Mouse (Mus musculus) embryonic fibroblast, embryonic 13.5 days (primary cell): ENCODE data around the gene Gm11567. TPM values are rescaled to one million over a fixed set of nuclear protein-coding genes. Genes with fewer than 3 reads are reported as not detected.
"Not testable (repeated sequence)": the region's sequence is repeated elsewhere in the genome, so short reads cannot be mapped to it uniquely, and the experiment has no call there.

ENCODE experiments used
- H3K27ac ChIP-seq: 2 replicates; pipeline ENCODE4 v1.5.1; 2012; ENCODE audit warnings: low read length, control low read depth, inconsistent platforms; ENCODE audit not compliant: insufficient read depth
- H3K4me1 ChIP-seq: 2 replicates; pipeline ENCODE4 v1.6.1; 2011; ENCODE audit warnings: low read length; ENCODE audit not compliant: control insufficient read depth, insufficient read depth
- H3K4me3 ChIP-seq: 2 replicates; pipeline ENCODE4 v1.5.1; 2011; ENCODE audit warnings: mild to moderate bottlenecking, control low read depth, low read length; ENCODE audit not compliant: insufficient read depth
- CTCF ChIP-seq: IDR thresholded peaks from 2 replicates; pipeline ENCODE4 v1.5.1; 2011; ENCODE audit warnings: mild to moderate bottlenecking, control low read depth, low read length, moderate library complexity, borderline replicate concordance; ENCODE audit not compliant: insufficient read depth
- POLR2A ChIP-seq: IDR thresholded peaks from 2 replicates; pipeline ENCODE4 v1.6.1; 2011; ENCODE audit warnings: low read depth, mild to moderate bottlenecking, control low read depth, low read length, moderate library complexity
- polyA plus RNA-seq: library from polyadenylated mRNA; stranded (reverse); fragments of >200 nt; gene quantifications from 2 replicates; pipeline ENCODE4 v1.2.4, GENCODE M21; 2011; ENCODE audit warnings: low read depth; ENCODE audit not compliant: missing spikeins, insufficient read length

Gm11567 gene
- polyA plus RNA-seq: not detected in 2 replicates

- not testable (repeated sequence) for H3K27ac ChIP-seq, H3K4me3 ChIP-seq, H3K4me1 ChIP-seq
These were observed at the start of gene Gm11567 for GRCm38 (mm10) chr11:99878887-99879286. Gm11567 (plus strand) TSS chr11:99879187.

DNA sequence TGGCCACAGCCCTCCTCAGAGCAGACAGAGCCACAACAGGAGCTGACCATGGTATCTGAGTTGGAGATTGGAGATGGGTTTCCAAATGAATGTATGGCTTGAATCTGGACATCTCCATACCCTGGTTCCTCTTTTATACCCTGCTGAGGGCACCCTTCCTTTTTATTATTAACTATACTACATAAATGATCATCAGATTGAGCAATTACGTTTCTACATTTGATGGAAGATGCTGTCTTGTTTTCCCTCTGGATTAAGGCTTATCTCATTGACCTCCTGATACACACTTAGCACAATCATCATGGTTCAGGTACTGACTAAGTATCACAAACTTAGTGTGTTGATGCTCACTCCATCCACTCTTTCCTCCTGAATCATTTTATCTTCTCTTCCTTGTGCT is 41.0 kb upstream of the Gm11567 start, which contains the start of gene 2300003K06Rik:
Gene 2300003K06Rik (minus strand): TSS at position 101 of the 400 bp plus-strand sequence.
- TF ChIP-seq POLR2A (no peak), CTCF (no peak)
- H3K27ac ChIP-seq: no peak within 1 kb of the TSS
- no peaks in the 10 kb centered on the region for H3K4me1 ChIP-seq
- no peak within 1 kb of the TSS for H3K4me3 ChIP-seq

DNA sequence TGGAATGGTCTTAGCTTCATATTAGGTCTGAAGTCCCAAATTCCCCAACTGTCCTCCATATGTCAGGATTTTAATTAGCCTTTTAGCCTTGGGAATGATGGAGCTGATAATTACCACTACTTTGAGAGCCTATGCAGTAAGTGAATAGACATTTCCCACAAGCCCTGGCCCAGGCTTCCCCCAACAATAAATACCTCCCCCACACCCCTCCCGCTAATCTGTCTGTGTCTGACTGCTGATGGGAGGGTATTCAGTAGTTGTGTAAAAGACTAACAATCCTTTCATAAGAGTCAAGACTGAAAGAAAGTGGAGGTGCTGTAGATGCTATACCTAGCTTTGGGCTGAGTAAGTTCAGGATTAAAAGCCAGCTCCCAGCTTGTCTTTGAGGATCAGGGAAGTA is 36.8 kb upstream of the Gm11567 start:
- Histone ChIP-seq H3K4me1 (no peaks in the 10 kb centered on the region), H3K27ac (no peak overlapping the region), H3K4me3 (no peak overlapping the region)
- TF ChIP-seq POLR2A (no peak), CTCF (no peak)

DNA sequence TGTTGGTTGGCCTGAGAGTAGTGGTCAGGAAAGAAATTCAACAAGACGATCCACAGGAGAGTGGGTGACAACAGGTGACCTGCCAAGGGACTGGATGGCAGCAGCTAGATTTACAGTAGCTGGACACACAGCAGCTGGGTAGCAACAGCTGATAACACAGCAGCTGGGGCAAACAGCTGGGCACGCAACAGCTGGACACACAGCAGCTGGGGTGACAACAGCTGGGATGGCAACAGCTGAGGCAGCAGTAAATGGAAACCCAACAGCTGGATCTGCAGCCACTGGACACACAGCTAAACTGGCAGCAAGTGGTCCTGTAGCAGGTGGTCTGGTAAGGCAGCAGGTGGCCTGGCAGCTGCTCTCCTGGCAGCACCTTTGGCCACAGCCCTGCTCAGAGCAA is 32.2 kb upstream of the Gm11567 start:
- no peak for TF ChIP-seq CTCF
- Histone ChIP-seq H3K27ac (no peak overlapping the region), H3K4me3 (no peak overlapping the region), H3K4me1 (no peaks in the 10 kb centered on the region)

DNA sequence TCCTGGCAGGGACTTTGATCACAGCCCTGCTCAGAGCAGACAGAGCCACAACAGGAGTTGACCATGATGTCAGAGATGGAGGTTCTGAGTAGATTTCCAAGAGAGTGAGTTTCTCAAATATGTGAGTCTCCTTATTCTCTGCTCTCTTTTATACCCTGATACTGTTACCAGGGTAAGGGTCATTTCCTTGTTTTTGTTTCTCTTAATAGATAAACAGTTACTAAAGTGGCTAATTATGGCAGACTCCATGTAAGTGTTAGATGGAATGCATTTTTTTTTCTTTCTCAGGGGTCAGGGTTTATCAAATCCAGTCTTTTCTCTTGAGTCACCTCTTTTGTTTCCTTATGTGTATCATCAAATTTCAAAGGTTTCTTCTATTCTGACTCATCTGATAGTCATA is 27.5 kb upstream of the Gm11567 start, which contains the start of gene Krtap4-16:
Gene Krtap4-16 (minus strand): TSS at position 101 of the 400 bp plus-strand sequence.
- TF ChIP-seq CTCF: no peak
- no peak for TF ChIP-seq POLR2A
- Histone ChIP-seq H3K4me1 (no peaks in the 10 kb centered on the region), H3K4me3 (no peak within 1 kb of the TSS), H3K27ac (no peak within 1 kb of the TSS)

DNA sequence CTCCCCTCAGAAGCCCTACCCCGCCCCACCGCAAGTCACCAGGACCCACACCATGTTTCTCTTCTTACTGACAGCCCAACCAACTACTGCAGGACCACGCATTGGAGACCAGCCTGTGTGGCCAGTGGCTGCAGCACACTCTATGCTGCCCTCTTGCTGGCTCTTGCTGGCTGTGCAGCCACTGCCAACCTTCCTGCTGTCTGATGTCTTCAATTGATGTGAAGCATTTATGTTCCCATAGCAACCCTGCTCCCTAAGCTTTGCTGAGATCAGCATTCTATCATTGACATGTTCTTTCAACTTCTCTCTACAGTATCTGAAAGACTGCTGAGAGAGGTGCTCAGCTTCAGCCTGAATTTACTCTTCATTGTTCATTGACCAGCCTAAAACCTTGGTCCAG is 24.9 kb upstream of the Gm11567 start:
- Histone ChIP-seq H3K4me1 (peaks cover 5% of the 10 kb centered on the region), H3K4me3 (no peak overlapping the region), H3K27ac (no peak overlapping the region)
- TF ChIP-seq POLR2A: no peak
- TF ChIP-seq CTCF: peak; percentile 27; the same call in 1 of the 2 replicates

GRCm38 (mm10) chr11:99857617-99858016 is 21.4 kb upstream of the Gm11567 start, which contains the start of gene Gm11568:
Gm11568 (plus strand) TSS chr11:99857917.
- peaks cover 8% of the 10 kb centered on the region for H3K4me1 ChIP-seq
- no peak within 1 kb of the TSS for H3K4me3 ChIP-seq
- no peak for TF ChIP-seq CTCF
- TF ChIP-seq POLR2A: no peak
- peak within 1 kb of the TSS; percentile 9 for H3K27ac ChIP-seq

- peaks cover 8% of the 10 kb centered on the region for H3K4me1 ChIP-seq
- H3K4me3 ChIP-seq: no peak overlapping the region
- no peak for TF ChIP-seq CTCF
- no peak for TF ChIP-seq POLR2A
- H3K27ac ChIP-seq: peak overlapping the region; percentile 72
These were observed 20.2 kb upstream of the Gm11567 start for GRCm38 (mm10) chr11:99858761-99859160.

GRCm38 (mm10) chr11:99864176-99864575 is 14.8 kb upstream of the Gm11567 start, which contains the start of gene Gm11559:
Gm11559 (plus strand) TSS chr11:99864476.
- H3K4me3 ChIP-seq, H3K4me1 ChIP-seq, H3K27ac ChIP-seq: not testable (repeated sequence)

GRCm38 (mm10) chr11:99873089-99873488 is 5.9 kb upstream of the Gm11567 start, which contains the start of gene Krtap9-1:
Krtap9-1 (plus strand) TSS chr11:99873389.
- not testable (repeated sequence) for H3K4me3 ChIP-seq, H3K27ac ChIP-seq, H3K4me1 ChIP-seq

DNA sequence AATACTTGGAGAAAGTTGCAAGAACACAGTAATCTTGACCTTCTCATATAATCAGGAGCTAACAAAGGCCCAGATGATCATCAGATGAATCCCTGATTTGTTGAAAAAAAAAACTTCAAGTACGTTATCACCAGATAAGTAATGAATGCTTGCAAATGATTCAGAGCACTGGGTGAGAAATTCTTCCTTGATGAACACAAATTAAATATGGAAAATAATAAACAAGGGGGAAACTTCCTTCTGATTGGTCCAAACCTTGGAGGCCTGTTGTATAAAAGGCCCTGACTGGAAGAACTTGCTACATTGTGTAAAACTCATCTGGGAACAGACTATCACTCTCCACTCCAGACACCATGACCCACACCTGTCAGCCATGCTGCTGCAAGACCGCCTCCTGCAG is 28.6 kb downstream of the Gm11567 start, which contains the start of gene Krtap31-1:
Gene Krtap31-1 (plus strand): TSS at position 301 of the 400 bp plus-strand sequence.
- no peaks in the 10 kb centered on the region for H3K4me1 ChIP-seq
- H3K27ac ChIP-seq: no peak within 1 kb of the TSS
- TF ChIP-seq POLR2A (no peak), CTCF (no peak)
- no peak within 1 kb of the TSS for H3K4me3 ChIP-seq

- TF ChIP-seq POLR2A (no peak), CTCF (no peak)
- Histone ChIP-seq H3K4me3 (no peak within 1 kb of the TSS), H3K4me1 (no peaks in the 10 kb centered on the region), H3K27ac (no peak within 1 kb of the TSS)
These were observed 35.5 kb downstream of the Gm11567 start, which contains the start of gene Gm11565 for GRCm38 (mm10) chr11:99914451-99914850. Gm11565 (plus strand) TSS chr11:99914751.

Other genes starting within 250 kb of the Gm11567 start
- gene Krtap4-2, start 244.1 kb upstream of the Gm11567 start, polyA plus RNA-seq: not detected in 2 replicates
- not detected in 2 replicates for gene Krtap4-7, start 235.1 kb upstream of the Gm11567 start, polyA plus RNA-seq
- not detected in 2 replicates for gene Gm11555, start 229.0 kb upstream of the Gm11567 start, polyA plus RNA-seq
- gene Gm11563, start 220.2 kb upstream of the Gm11567 start, polyA plus RNA-seq: not detected in 2 replicates
- not detected in 2 replicates for gene Krtap4-6, start 213.2 kb upstream of the Gm11567 start, polyA plus RNA-seq
- not detected in 2 replicates for gene Gm14190, start 188.4 kb upstream of the Gm11567 start, polyA plus RNA-seq
- gene Gm14180, start 144.9 kb upstream of the Gm11567 start, polyA plus RNA-seq: not detected in 2 replicates
- not detected in 2 replicates for gene Gm11595, start 106.3 kb upstream of the Gm11567 start, polyA plus RNA-seq
- not detected in 2 replicates for gene Krtap4-8, start 98.5 kb upstream of the Gm11567 start, polyA plus RNA-seq
- not detected in 2 replicates for gene Krtap4-9, start 94.0 kb upstream of the Gm11567 start, polyA plus RNA-seq
- not detected in 2 replicates for gene Gm11596, start 85.7 kb upstream of the Gm11567 start, polyA plus RNA-seq
- not detected in 2 replicates for gene Gm11569, start 80.3 kb upstream of the Gm11567 start, polyA plus RNA-seq
- gene Gm11554, start 74.7 kb upstream of the Gm11567 start, polyA plus RNA-seq: not detected in 2 replicates
- gene Krtap4-13, start 69.3 kb upstream of the Gm11567 start, polyA plus RNA-seq: not detected in 2 replicates
- gene Gm11564, start 63.5 kb upstream of the Gm11567 start, polyA plus RNA-seq: not detected in 2 replicates
- gene 2300003K06Rik, start 41.1 kb upstream of the Gm11567 start, polyA plus RNA-seq: not detected in 2 replicates
- not detected in 2 replicates for gene Krtap4-16, start 27.6 kb upstream of the Gm11567 start, polyA plus RNA-seq
- not detected in 2 replicates for gene Gm11568, start 21.3 kb upstream of the Gm11567 start, polyA plus RNA-seq
- gene Gm11559, start 14.7 kb upstream of the Gm11567 start, polyA plus RNA-seq: not detected in 2 replicates
- gene Krtap9-1, start 5.8 kb upstream of the Gm11567 start, polyA plus RNA-seq: not detected in 2 replicates
- gene Krtap31-1, start 28.7 kb downstream of the Gm11567 start, polyA plus RNA-seq: not detected in 2 replicates
- not detected in 2 replicates for gene Gm11565, start 35.6 kb downstream of the Gm11567 start, polyA plus RNA-seq
- gene Krtap31-2, start 57.1 kb downstream of the Gm11567 start, polyA plus RNA-seq: not detected in 2 replicates
- gene Krtap9-5, start 69.3 kb downstream of the Gm11567 start, polyA plus RNA-seq: not detected in 2 replicates
- not detected in 2 replicates for gene Krtap29-1, start 99.9 kb downstream of the Gm11567 start, polyA plus RNA-seq
- gene Krtap16-1, start 107.4 kb downstream of the Gm11567 start, polyA plus RNA-seq: not detected in 2 replicates
- not detected in 2 replicates for gene Krtap17-1, start 114.8 kb downstream of the Gm11567 start, polyA plus RNA-seq
- not detected in 2 replicates for gene Krt33a, start 137.0 kb downstream of the Gm11567 start, polyA plus RNA-seq
- gene Krt33b, start 150.7 kb downstream of the Gm11567 start, polyA plus RNA-seq: not detected in 2 replicates
- not detected in 2 replicates for gene Krt34, start 162.4 kb downstream of the Gm11567 start, polyA plus RNA-seq
- not detected in 2 replicates for gene Krt31, start 171.4 kb downstream of the Gm11567 start, polyA plus RNA-seq
- not detected in 2 replicates for gene Krt32, start 209.0 kb downstream of the Gm11567 start, polyA plus RNA-seq
- not detected in 2 replicates for gene Krt35, start 217.1 kb downstream of the Gm11567 start, polyA plus RNA-seq
- not detected in 2 replicates for gene Krt36, start 226.4 kb downstream of the Gm11567 start, polyA plus RNA-seq
- not detected in 2 replicates for gene Krt13, start 242.4 kb downstream of the Gm11567 start, polyA plus RNA-seq